Mouse (Mus musculus) limb, embryonic 10.5 days (tissue): ENCODE measurements around the gene Pmis2. TPM values are rescaled to one million over a fixed set of nuclear protein-coding genes. Genes with fewer than 3 reads are reported as not detected.
A peak's percentile ranks its signal among the peaks of the same experiment; 100 is the strongest.

ENCODE experiments used
- DNase-seq: peaks from one replicate; pipeline ENCODE4 v3.0.0-alpha.2; 2017; ENCODE audit warnings: low spot score
- H3K27ac ChIP-seq: fragments of 300-500 bp; sonication (generic); 2 replicates; pipeline ENCODE4 v1.5.1; 2016; ENCODE audit warnings: mild to moderate bottlenecking
- H3K27me3 ChIP-seq: fragments of 300-500 bp; sonication (generic); 2 replicates; pipeline ENCODE4 v1.6.1; 2016; ENCODE audit warnings: low read depth, mild to moderate bottlenecking; ENCODE audit not compliant: poor library complexity, severe bottlenecking
- H3K36me3 ChIP-seq: fragments of 300-500 bp; sonication (generic); 2 replicates; pipeline ENCODE4 v1.6.1; 2016; ENCODE audit warnings: mild to moderate bottlenecking, moderate library complexity
- H3K4me1 ChIP-seq: fragments of 300-500 bp; sonication (generic); 2 replicates; pipeline ENCODE4 v1.6.1; 2016
- H3K4me3 ChIP-seq: fragments of 300-500 bp; sonication (generic); 2 replicates; pipeline ENCODE4 v1.5.1; 2016; ENCODE audit warnings: mild to moderate bottlenecking, moderate library complexity
- H3K9me3 ChIP-seq: fragments of 300-500 bp; sonication (generic); replicated peaks from 2 replicates; pipeline ENCODE4 v1.6.1; 2016; ENCODE audit warnings: mild to moderate bottlenecking
- WGBS: fragments of 180-500 bp; shearing (Covaris S2); methylation state at CpG from one replicate; pipeline ENCODE4 v1.1.7; 2016; 5-methylcytosine and 5-hydroxymethylcytosine counted together
- polyA plus RNA-seq: library from polyadenylated mRNA; unstranded; fragments of >200 nt; fragmentation: Nextera tagmentation; extraction: Ambion mirVana; gene quantifications from 2 replicates; pipeline ENCODE4 v1.2.1, GENCODE M21; 2016

Pmis2 gene
- not detected in 2 replicates for polyA plus RNA-seq

DNA sequence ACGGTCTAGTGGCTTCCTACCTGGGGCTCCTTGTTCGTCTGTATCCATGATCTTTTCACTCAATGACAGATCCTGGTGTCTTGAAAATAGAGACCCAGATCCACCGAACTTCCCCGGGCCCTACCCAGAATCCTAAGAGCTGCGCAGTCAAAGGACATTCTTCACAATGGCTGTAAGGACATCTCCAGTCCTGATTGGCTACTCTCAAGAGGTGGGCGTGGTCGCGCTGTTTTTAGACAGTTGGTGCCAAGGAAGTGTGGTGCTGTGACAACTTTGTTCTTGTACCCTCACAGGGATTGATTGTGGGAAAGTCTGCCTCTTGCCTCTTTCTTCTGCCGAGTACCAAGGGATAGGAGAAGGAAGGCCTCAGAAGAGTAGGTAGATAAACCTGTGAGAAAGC, at the start of gene Pmis2:
Gene Pmis2, minus strand, starts transcription at position 126 of the 400 bp plus-strand sequence.
- Histone ChIP-seq H3K27ac (no peak within 1 kb of the TSS), H3K4me3 (no peak within 1 kb of the TSS), H3K9me3 (no peaks in the 10 kb centered on the region), H3K36me3 (no peaks in the 10 kb centered on the region), H3K27me3 (no peaks in the 10 kb centered on the region), H3K4me1 (no peaks in the 10 kb centered on the region)
- DNase-seq: no peak
- WGBS: 68% methylated on average over 9 of the region's 9 CpGs

GRCm38 (mm10) chr7:30719669-30720068, 48.3 kb upstream of the Pmis2 start:
- Histone ChIP-seq H3K27ac (no peak overlapping the region), H3K27me3 (peaks cover 58% of the 10 kb centered on the region), H3K4me1 (peaks cover 30% of the 10 kb centered on the region), H3K4me3 (no peak overlapping the region), H3K9me3 (no peaks in the 10 kb centered on the region), H3K36me3 (no peaks in the 10 kb centered on the region)
- 96% methylated on average over 5 of the region's 5 CpGs for WGBS
- no peak for DNase-seq

- peaks cover 59% of the 10 kb centered on the region for H3K27me3 ChIP-seq
- WGBS: 9% methylated on average over 14 of the region's 14 CpGs
- no peak overlapping the region for H3K27ac ChIP-seq
- H3K36me3 ChIP-seq: no peaks in the 10 kb centered on the region
- peak overlapping the region; percentile 48 for H3K4me3 ChIP-seq
- no peaks in the 10 kb centered on the region for H3K9me3 ChIP-seq
- DNase-seq: no peak
- peaks cover 11% of the 10 kb centered on the region for H3K4me1 ChIP-seq
Observed at GRCm38 (mm10) chr7:30717716-30718046, 46.3 kb upstream of the Pmis2 start.

- peak; percentile 73 for DNase-seq
- no peak overlapping the region for H3K27ac ChIP-seq
- H3K36me3 ChIP-seq: no peaks in the 10 kb centered on the region
- H3K27me3 ChIP-seq: peaks cover 61% of the 10 kb centered on the region
- H3K4me3 ChIP-seq: peak overlapping the region; percentile 48
- H3K4me1 ChIP-seq: peaks cover 11% of the 10 kb centered on the region
- WGBS: 2% methylated on average over 43 of the region's 43 CpGs
- no peaks in the 10 kb centered on the region for H3K9me3 ChIP-seq
Observed at GRCm38 (mm10) chr7:30717006-30717715, 45.8 kb upstream of the Pmis2 start.

- DNase-seq: no peak
- 86% methylated on average over 3 of the region's 3 CpGs for WGBS
- Histone ChIP-seq H3K27me3 (peaks cover 29% of the 10 kb centered on the region), H3K4me1 (peaks cover 2% of the 10 kb centered on the region), H3K27ac (no peak within 1 kb of the TSS), H3K4me3 (no peak within 1 kb of the TSS), H3K9me3 (no peaks in the 10 kb centered on the region), H3K36me3 (no peaks in the 10 kb centered on the region)
Observed at GRCm38 (mm10) chr7:30711942-30712341, 40.5 kb upstream of the Pmis2 start, which contains the start of gene Atp4a. Gene Atp4a (plus strand): TSS chr7:30712209.

- no peaks in the 10 kb centered on the region for H3K9me3 ChIP-seq
- WGBS: 100% methylated on average over 1 of the region's 1 CpGs
- no peaks in the 10 kb centered on the region for H3K36me3 ChIP-seq
- no peak for DNase-seq
- H3K27me3 ChIP-seq: peaks cover 5% of the 10 kb centered on the region; the same call in 1 of the 2 replicates
- no peak overlapping the region for H3K4me3 ChIP-seq
- no peak overlapping the region for H3K27ac ChIP-seq
- H3K4me1 ChIP-seq: no peaks in the 10 kb centered on the region
Observed at GRCm38 (mm10) chr7:30707441-30707840, 36.0 kb upstream of the Pmis2 start.

DNA sequence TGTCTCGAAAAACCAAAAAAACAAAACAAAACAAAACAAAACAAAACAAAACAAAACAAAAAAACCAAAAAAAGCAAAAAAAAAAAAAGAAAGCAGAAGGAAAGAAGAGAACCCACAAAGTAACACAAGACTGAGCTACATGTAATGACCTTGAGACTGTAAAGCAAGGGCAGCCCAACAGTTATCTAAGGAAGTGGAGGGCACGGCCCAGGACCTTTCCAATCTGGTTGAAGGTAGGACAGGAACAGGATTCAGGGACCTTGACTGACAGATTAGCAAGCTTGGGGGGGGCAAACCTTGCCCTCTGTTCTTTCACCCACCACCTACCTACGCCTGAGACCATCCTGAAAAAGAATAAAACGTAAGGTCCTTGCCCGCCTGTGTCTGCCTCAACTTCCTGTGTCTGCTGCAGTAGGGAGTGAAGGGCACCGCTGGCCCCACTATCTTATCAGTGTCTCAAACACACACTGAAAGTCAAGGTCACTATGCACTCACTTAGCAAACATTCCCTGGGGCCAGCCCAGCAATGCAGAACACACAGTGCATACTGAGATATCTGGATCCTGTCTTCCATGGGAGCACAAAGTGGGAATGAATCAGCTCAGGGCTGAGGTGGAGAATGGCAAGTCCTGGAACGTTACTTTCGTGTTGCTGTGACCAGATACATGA, 34.9 kb upstream of the Pmis2 start:
- no peak overlapping the region for H3K4me3 ChIP-seq
- H3K27me3 ChIP-seq: no peaks in the 10 kb centered on the region
- no peaks in the 10 kb centered on the region for H3K4me1 ChIP-seq
- no peaks in the 10 kb centered on the region for H3K36me3 ChIP-seq
- no peak overlapping the region for H3K27ac ChIP-seq
- no peak for DNase-seq
- whole genome bisulfite sequencing: 86% methylated on average over 8 of the region's 8 CpGs
- no peaks in the 10 kb centered on the region for H3K9me3 ChIP-seq

DNA sequence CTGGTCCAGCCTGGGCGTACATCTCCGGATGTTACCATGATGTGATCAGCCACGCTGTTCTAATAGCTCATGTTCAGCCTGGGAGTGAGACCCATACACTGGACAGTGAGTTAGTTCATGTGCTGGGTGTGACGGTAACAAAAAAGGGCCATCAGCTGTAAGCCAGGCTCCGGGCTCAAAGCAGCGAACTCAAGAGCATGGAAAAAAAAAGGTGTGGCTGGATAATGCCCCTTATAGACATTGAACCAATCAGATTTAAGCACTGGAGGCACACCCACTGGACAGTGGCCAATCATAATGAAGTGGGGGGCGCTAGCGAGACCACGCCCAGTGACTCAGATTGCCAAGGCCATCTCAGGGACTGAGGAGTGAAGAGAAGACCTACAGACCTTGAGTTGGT, 27.2 kb upstream of the Pmis2 start, which contains the start of gene 2200002J24Rik:
Gene 2200002J24Rik, plus strand, starts transcription at position 338 of the 400 bp plus-strand sequence.
- no peak for DNase-seq
- Histone ChIP-seq H3K27me3 (no peaks in the 10 kb centered on the region), H3K4me3 (no peak within 1 kb of the TSS), H3K9me3 (no peaks in the 10 kb centered on the region), H3K36me3 (no peaks in the 10 kb centered on the region), H3K27ac (no peak within 1 kb of the TSS), H3K4me1 (no peaks in the 10 kb centered on the region)
- 39% methylated on average over 9 of the region's 9 CpGs for WGBS

DNA sequence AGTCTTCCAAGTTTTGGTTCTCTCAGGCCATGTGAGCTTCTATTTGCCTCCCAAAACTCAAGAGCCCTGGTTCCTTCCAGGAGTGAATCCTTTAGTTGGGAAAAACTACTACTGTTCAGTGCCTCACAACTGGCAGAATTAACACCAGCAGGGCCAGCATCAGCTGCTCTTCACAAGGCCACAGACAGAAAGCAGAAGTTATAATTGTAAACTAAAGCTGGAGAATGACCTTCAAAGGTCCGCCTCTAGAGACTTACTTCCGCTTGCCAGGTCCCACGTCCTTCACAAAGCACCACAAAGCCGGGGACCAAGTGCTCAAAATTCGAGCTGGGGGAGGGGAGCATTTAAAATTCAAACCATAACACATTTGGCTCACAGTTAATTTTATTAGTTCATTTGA, 26.7 kb upstream of the Pmis2 start:
- Histone ChIP-seq H3K27me3 (no peaks in the 10 kb centered on the region), H3K27ac (no peak overlapping the region), H3K36me3 (no peaks in the 10 kb centered on the region), H3K9me3 (no peaks in the 10 kb centered on the region), H3K4me1 (no peaks in the 10 kb centered on the region), H3K4me3 (no peak overlapping the region)
- DNase-seq: no peak
- 73% methylated on average over 5 of the region's 5 CpGs for WGBS

DNA sequence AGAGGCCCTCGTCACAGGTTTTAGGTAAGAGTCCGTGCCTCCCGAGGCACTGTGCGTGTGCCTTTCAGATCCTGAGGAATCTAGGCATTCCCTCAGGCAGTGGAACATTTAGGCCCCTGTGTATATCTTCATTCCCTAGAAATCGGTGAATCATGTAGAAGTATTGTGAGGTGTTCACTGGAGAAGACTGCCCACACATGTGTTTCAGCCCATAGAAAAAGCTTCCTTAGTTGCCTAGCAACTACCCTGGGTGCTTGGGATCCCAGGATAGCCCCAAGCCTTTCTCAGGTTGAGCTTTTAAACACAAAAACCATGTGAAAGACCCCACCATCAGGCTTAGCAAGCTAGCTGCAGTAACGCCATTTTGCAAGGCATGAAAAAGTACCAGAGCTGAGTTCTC, 16.9 kb upstream of the Pmis2 start:
- Histone ChIP-seq H3K4me3 (no peak overlapping the region), H3K27me3 (peaks cover 23% of the 10 kb centered on the region), H3K4me1 (no peaks in the 10 kb centered on the region), H3K9me3 (no peaks in the 10 kb centered on the region), H3K36me3 (no peaks in the 10 kb centered on the region), H3K27ac (no peak overlapping the region)
- WGBS: 77% methylated on average over 6 of the region's 6 CpGs
- DNase-seq: no peak

- WGBS: 84% methylated on average over 2 of the region's 2 CpGs
- Histone ChIP-seq H3K27ac (no peak overlapping the region), H3K9me3 (no peaks in the 10 kb centered on the region), H3K36me3 (no peaks in the 10 kb centered on the region), H3K27me3 (peaks cover 22% of the 10 kb centered on the region), H3K4me3 (no peak overlapping the region), H3K4me1 (no peaks in the 10 kb centered on the region)
- DNase-seq: no peak
Observed at GRCm38 (mm10) chr7:30683425-30683824, 12.0 kb upstream of the Pmis2 start.

DNA sequence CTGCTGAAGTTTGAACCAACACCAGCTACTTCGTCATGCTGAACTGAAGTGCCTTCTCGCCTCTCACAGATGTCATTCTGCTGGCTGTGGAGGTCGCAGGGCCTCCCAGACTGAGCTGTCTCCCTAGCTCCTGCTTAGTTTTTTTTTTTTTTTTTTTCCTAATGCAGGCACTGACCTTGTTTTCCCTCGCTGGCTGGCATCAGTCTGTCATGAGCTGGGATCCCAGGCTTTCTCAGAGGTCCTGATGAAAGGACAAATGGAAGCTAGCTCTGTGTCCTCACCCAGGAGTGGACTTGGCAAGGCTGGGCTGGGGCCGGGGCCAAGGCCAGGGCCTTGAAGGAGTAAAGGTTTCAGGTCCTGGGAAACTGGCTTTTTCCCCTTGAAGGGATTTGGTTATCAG, 10.5 kb upstream of the Pmis2 start:
- Histone ChIP-seq H3K27ac (no peak overlapping the region), H3K4me1 (no peaks in the 10 kb centered on the region), H3K4me3 (no peak overlapping the region), H3K36me3 (no peaks in the 10 kb centered on the region), H3K9me3 (no peaks in the 10 kb centered on the region), H3K27me3 (peaks cover 7% of the 10 kb centered on the region)
- 69% methylated on average over 5 of the region's 5 CpGs for WGBS
- DNase-seq: no peak

DNA sequence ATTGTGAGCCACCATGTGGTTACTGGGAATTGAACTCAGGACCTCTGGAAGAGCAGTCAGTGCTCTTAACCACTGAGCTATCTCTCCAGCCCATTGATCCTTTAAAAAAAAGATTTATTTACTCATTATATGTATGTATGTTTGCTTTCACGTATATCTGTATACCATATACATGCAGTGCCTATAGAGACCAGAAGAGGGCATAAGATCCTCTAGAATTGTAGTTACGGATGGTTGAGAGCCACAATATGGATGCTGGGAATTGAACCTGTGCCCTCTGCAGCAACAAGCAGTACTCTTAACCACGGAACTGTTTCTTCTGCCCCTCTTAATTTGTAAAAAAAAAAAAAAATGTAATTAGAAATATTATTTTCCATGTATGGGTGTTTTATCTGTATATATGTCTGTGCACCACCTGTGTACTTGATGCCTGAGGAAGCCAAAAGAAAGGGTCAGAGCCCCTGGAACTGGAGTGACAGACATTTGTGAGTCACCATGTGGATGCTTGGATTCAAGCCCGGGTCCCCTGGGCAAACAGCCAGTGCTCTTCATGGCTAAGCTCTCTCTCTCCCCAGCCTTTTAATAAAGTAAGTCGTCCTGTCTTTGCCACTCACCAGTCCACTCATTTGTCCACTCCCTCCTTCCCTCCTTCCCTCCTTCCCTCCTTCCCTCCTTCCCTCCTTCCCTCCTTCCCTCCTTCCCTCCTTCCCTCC, 7.0 kb upstream of the Pmis2 start:
- Histone ChIP-seq H3K9me3 (no peaks in the 10 kb centered on the region), H3K36me3 (no peaks in the 10 kb centered on the region), H3K4me1 (no peaks in the 10 kb centered on the region), H3K27me3 (no peaks in the 10 kb centered on the region), H3K27ac (no peak overlapping the region), H3K4me3 (no peak overlapping the region)
- no peak for DNase-seq
- 75% methylated on average over 5 of the region's 5 CpGs for WGBS
